Mouse (Mus musculus) left cerebral cortex, postnatal 14 days (tissue): ENCODE data around the gene Kcnh4. TPM values are rescaled to one million over a fixed set of nuclear protein-coding genes. Genes with fewer than 3 reads are reported as not detected.
"Not testable (repeated sequence)": the region's sequence is repeated elsewhere in the genome, so short reads cannot be mapped to it uniquely, and the experiment has no call there.

Source experiments
- DNase-seq, 2 experiments: peaks; one replicate each; pipeline ENCODE4 v3.0.0; 2021 to 2022; ENCODE audit warnings: low spot score in 2 of 2, mixed read lengths in 1 of 2
- intact Hi-C: fragments of 180-260 bp; cut with DNase I; formaldehyde crosslinking; loops from one replicate; pipeline ENCODE4 v1.15.1; 2025
- long read RNA-seq, 2 experiments: library from polyadenylated mRNA; stranded (forward); transcript quantifications; one replicate each; pipeline ENCODE4 v2.0.0; 2021
- total RNA-seq, 2 experiments: library from RNA; stranded (reverse); gene quantifications; 2 replicates each; pipeline ENCODE4 v1.2.3; 2021

Kcnh4 gene
- total RNA-seq, result 10 to 100 TPM; 10.1 to 13.7 TPM
- long read RNA-seq, experiment 1, partial matches to known transcripts, result 7 of 9 reads
- long read RNA-seq, experiment 1, other reads (novel, unspliced or antisense), result 1 of 9 reads
- long read RNA-seq, experiment 2, partial matches to known transcripts, result 4 of 7 reads
- long read RNA-seq, experiment 2, other reads (novel, unspliced or antisense), result 2 of 7 reads

GRCm38 (mm10) chr11:100759611-100760233, at the start of gene Kcnh4:
Gene Kcnh4 (minus strand): TSS chr11:100759942.
- intact Hi-C loops, result loop anchor here (2.0 to 10.0 kb wide), 2 partner anchors 45 to 195 kb away; no protein-coding TSS in a partner anchor
- DNase-seq, result peak; percentile 93 to 95

- intact Hi-C loops, result no loop called here
These were observed 46.9 kb upstream of the Kcnh4 start for GRCm38 (mm10) chr11:100806380-100807305.

GRCm38 (mm10) chr11:100805535-100805934, 45.8 kb upstream of the Kcnh4 start:
- intact Hi-C loops, result no loop called here
- DNase-seq, result no peak

More at GRCm38 (mm10) chr11:100806380-100807305, 46.9 kb upstream of the Kcnh4 start:
- DNase-seq, result no peak

- no peak for DNase-seq
- intact Hi-C loops, result no loop called here
These were observed 44.7 kb upstream of the Kcnh4 start for GRCm38 (mm10) chr11:100804409-100804808.

GRCm38 (mm10) chr11:100799426-100799825, 39.7 kb upstream of the Kcnh4 start:
- no peak for DNase-seq
- intact Hi-C loops, result no loop called here

DNA sequence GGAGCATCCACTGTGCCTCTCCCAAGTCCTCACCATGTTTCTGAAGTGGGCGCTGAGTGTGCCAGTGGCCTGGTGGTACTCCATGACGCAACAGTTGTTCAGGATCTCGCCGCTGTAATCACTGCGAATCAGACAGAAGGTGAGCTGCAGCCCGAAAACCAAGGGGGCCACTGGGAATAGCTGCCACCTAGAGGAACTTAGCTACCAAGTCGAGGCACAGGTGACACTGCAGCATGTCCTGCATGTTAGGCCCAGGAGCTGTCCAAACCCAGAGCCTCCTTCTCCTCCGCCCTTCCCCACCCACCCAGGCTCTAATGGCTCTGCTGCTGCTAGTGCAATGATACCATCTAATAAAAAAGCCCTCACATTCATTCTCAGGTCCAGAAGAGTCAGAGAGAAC, 36.8 kb upstream of the Kcnh4 start:
- no peak for DNase-seq
- intact Hi-C loops, result no loop called here

- intact Hi-C loops, result no loop called here
- DNase-seq, result no peak
These were observed 35.6 kb upstream of the Kcnh4 start for GRCm38 (mm10) chr11:100795386-100795785.

- peak in 1 of 2 experiments; percentile 22 for DNase-seq
- intact Hi-C loops, result no loop called here
These were observed 31.8 kb upstream of the Kcnh4 start for GRCm38 (mm10) chr11:100791457-100792049.

- intact Hi-C loops, result not testable (repeated sequence)
- peak; percentile 61 to 81 for DNase-seq
These were observed 30.9 kb upstream of the Kcnh4 start for GRCm38 (mm10) chr11:100790644-100791043.

- intact Hi-C loops, result no loop called here
- DNase-seq, result no peak
These were observed 30.0 kb upstream of the Kcnh4 start for GRCm38 (mm10) chr11:100789702-100790101.

DNA sequence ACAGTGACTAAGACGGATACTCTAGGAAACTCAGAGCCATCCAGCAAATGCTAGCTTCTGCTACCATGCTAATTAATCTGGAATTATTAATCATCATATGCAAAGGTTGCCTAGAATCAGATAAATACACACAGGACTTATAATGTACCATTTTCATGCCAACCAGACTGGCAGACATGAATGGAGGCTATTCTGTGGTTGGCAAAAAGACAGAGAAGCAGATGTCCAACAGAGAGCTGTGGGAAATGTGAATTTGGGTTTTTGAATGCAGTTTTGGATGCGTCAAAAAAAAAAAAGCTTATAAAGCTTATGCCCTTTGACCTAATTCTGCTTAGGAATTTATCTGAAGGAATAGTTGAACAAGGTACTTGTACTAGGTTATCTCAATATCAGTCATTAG, 26.0 kb upstream of the Kcnh4 start:
- intact Hi-C loops, result no loop called here

GRCm38 (mm10) chr11:100784286-100784685, 24.5 kb upstream of the Kcnh4 start:
- DNase-seq, result no peak
- intact Hi-C loops, result no loop called here

More for the DNA sequence above, 26.0 kb upstream of the Kcnh4 start:
- DNase-seq, result no peak

GRCm38 (mm10) chr11:100782568-100782967, 22.8 kb upstream of the Kcnh4 start:
- intact Hi-C loops, result no loop called here
- DNase-seq, result no peak

- intact Hi-C loops, result no loop called here
- no peak for DNase-seq
These were observed 22.2 kb upstream of the Kcnh4 start for GRCm38 (mm10) chr11:100781763-100782475.

GRCm38 (mm10) chr11:100780247-100780646, 20.5 kb upstream of the Kcnh4 start:
- DNase-seq, result no peak
- intact Hi-C loops, result no loop called here

- intact Hi-C loops, result no loop called here
- no peak for DNase-seq
These were observed 18.3 kb upstream of the Kcnh4 start for GRCm38 (mm10) chr11:100778069-100778468.

DNA sequence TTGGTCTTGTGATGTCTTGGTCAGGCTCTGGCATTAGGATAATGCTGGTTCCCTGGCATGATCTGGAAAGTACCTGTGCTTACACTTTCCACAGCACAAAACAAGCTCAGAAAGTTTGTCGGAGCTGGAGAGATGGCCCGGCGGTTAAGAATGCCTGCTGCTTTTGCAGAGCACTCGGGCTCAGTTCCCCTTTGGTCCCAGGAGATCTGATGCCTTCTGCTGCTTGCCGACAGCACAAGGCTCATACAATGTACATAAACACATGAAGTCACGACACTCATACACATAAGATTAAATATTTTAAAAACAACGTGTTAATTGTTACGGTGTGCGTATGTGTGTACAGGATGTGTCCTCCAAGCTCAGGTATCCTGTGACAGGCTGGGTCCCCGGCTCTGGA, 16.2 kb upstream of the Kcnh4 start:
- no peak for DNase-seq
- intact Hi-C loops, result no loop called here

DNA sequence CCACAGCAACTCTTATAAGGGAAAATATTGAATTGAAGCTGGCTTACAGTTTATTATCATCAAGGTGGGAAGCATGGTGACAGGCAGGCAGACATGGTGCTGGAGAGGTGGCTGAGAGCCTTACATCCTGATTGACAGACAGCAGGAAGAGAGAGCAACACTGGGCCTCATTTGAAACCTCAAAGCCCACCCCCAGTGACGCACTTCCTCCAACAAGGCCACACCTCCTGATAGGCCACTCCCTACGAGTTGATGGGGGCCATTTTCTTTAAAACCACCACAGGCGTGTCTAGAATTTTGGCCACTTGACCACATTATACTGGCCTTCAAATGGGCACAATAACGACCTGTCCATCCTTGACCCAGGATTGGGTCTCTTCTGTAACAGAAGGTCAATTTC, 14.5 kb upstream of the Kcnh4 start:
- intact Hi-C loops, result no loop called here
- no peak for DNase-seq
